20 mouse cellular contexts compared by ENCODE assay signal in genomic region chr10:18525311-18525710, GRCm38 (mm10). TPM values are rescaled to one million over a fixed set of nuclear protein-coding genes. Genes with fewer than 3 reads are reported as not detected.
DNase-seq lines count a peak whose midpoint lies in the region; ATAC-seq and TF ChIP-seq lines count a peak whose summit lies in the region.
"Had no signal": no experiment of that assay in that cellular context is flagged by ENCODE, and none has a peak within 500 bp of the region (broad histone marks: within the 10 kb centered on the region; RNA-seq: fewer than 3 reads in every experiment).

No protein-coding gene starts in this region.

- H3K4me3 ChIP-seq in forebrain, embryonic 13.5 days: no peak overlapping the region
- H3K4me3 ChIP-seq in forebrain, embryonic 10.5 days: no peak overlapping the region
- H3K4me3 ChIP-seq in layer of hippocampus, adult 2 months: peak overlapping the region; percentile 61
- H3K4me3 ChIP-seq in hindbrain, postnatal 0 days (ENCODE audit: low read length): no peak overlapping the region
- H3K4me3 ChIP-seq: forebrain, embryonic 12.5 days; myocyte; stomach, embryonic 15.5 days had no signal

- peaks cover 27% of the 10 kb centered on the region for H3K36me3 ChIP-seq in forebrain, embryonic 13.5 days (ENCODE audit: poor library complexity, severe bottlenecking)
- H3K36me3 ChIP-seq in forebrain, embryonic 10.5 days (replicated peaks): peaks cover 54% of the 10 kb centered on the region
- H3K36me3 ChIP-seq in hindbrain, postnatal 0 days (ENCODE audit: insufficient read depth, low read length): peaks cover 9% of the 10 kb centered on the region; the same call in 1 of the 2 replicates
- H3K36me3 ChIP-seq: stomach, embryonic 15.5 days had no signal

- no peak for TF ChIP-seq CTCF in layer of hippocampus, adult 2 months (conservative IDR thresholded peaks at IDR 0.05)
- no peak for TF ChIP-seq CTCF in hindbrain, postnatal 0 days (IDR thresholded peaks at IDR 0.05; ENCODE audit: low read depth)

- no peak for ATAC-seq in forebrain, embryonic 13.5 days
- no peak for ATAC-seq in hindbrain, postnatal 0 days
- no peak for ATAC-seq in megakaryocyte-erythroid progenitor cell, adult 5-6 weeks (replicated peaks; ENCODE audit: low FRiP score, low TSS enrichment, poor library complexity, severe bottlenecking)

- peaks cover 38% of the 10 kb centered on the region for H3K4me1 ChIP-seq in forebrain, embryonic 13.5 days
- H3K4me1 ChIP-seq in forebrain, embryonic 10.5 days: peaks cover 23% of the 10 kb centered on the region
- 0 out of 2 replicates have a peak, but pooled peaks cover 12% of the 10 kb centered on the region for H3K4me1 ChIP-seq in hindbrain, postnatal 0 days (ENCODE audit: insufficient read depth, low read length)

- no peaks in the 10 kb centered on the region for H3K9me3 ChIP-seq in forebrain, embryonic 13.5 days (replicated peaks)
- no peaks in the 10 kb centered on the region for H3K9me3 ChIP-seq in forebrain, embryonic 10.5 days
- no peaks in the 10 kb centered on the region for H3K9me3 ChIP-seq in hindbrain, postnatal 0 days (ENCODE audit: low read length)
- H3K9me3 ChIP-seq: forebrain, embryonic 12.5 days; stomach, embryonic 15.5 days had no signal

- H3K9ac ChIP-seq in forebrain, embryonic 13.5 days: no peak overlapping the region
- H3K9ac ChIP-seq in hindbrain, postnatal 0 days (replicated peaks; ENCODE audit: low read length): no peak overlapping the region
- H3K9ac ChIP-seq: forebrain, embryonic 12.5 days; stomach, embryonic 15.5 days had no signal

- 82% methylated on average over 15 of the region's 15 CpGs for WGBS in forebrain, embryonic 13.5 days
- WGBS in forebrain, embryonic 10.5 days: 79% methylated on average over 15 of the region's 15 CpGs
- WGBS in hindbrain, postnatal 0 days: 62% methylated on average over 15 of the region's 15 CpGs

- no peak overlapping the region for H3K4me2 ChIP-seq in forebrain, embryonic 13.5 days
- no peak overlapping the region for H3K4me2 ChIP-seq in hindbrain, postnatal 0 days (ENCODE audit: low read depth, low read length)
- H3K4me2 ChIP-seq: forebrain, embryonic 12.5 days; liver, embryonic 11.5 days; stomach, embryonic 15.5 days had no signal

- no peaks in the 10 kb centered on the region for H3K27me3 ChIP-seq in forebrain, embryonic 13.5 days
- H3K27me3 ChIP-seq in forebrain, embryonic 10.5 days (ENCODE audit: poor library complexity, severe bottlenecking): no peaks in the 10 kb centered on the region
- H3K27me3 ChIP-seq in hindbrain, postnatal 0 days (ENCODE audit: insufficient read depth, low read length): no peaks in the 10 kb centered on the region
- H3K27me3 ChIP-seq: stomach, embryonic 15.5 days had no signal

- no peak for DNase-seq in forebrain, embryonic 10.5 days (ENCODE audit: extremely low spot score, low spot score)
- DNase-seq in layer of hippocampus, adult 2 months (ENCODE audit: low spot score in 2 of 2): no peak
- DNase-seq in layer of hippocampus, adult 9-11 months: no peak
- peak; percentile 48 for DNase-seq in cerebellum, adult 9-10 months
- no peak for DNase-seq in hindbrain, postnatal 0 days (ENCODE audit: low spot score)
- DNase-seq: adrenal gland, postnatal 14 days; kidney, adult 2 months; lung, adult 18-20 months; lung, postnatal 14 days; midbrain, embryonic 14.5 days; right cerebral cortex, postnatal 14 days; thymus, postnatal 14 days had no signal

- 0 out of 2 replicates have a peak overlapping the region, but pooled peaks have one; percentile 72 for H3K27ac ChIP-seq in forebrain, embryonic 13.5 days
- H3K27ac ChIP-seq in forebrain, embryonic 10.5 days: no peak overlapping the region
- peak overlapping the region; percentile 91 for H3K27ac ChIP-seq in layer of hippocampus, adult 2 months
- peak overlapping the region; percentile 68 for H3K27ac ChIP-seq in hindbrain, postnatal 0 days
- H3K27ac ChIP-seq: forebrain, embryonic 12.5 days; stomach, embryonic 15.5 days had no signal

RNA-seq across cellular contexts. Expression of gene Hebp2, which starts 20.6 kb away (rescaled TPM):
- polyA plus RNA-seq in forebrain, embryonic 13.5 days (2015; fragmentation: Nextera tagmentation; extraction: Ambion mirVana): 5.3 and 5.7 TPM in 2 replicates
- polyA plus RNA-seq in forebrain, embryonic 10.5 days (2016; fragmentation: Nextera tagmentation; extraction: Ambion mirVana): 14.9 and 15.7 TPM in 2 replicates
- 1 to 10 TPM; 2.7 to 2.8 TPM for total RNA-seq in layer of hippocampus, adult 2 months (2021)
- total RNA-seq in hindbrain, postnatal 0 days (2014; rRNA removed): 4.9 and 5.1 TPM in 2 replicates
- polyA plus RNA-seq in hindbrain, postnatal 0 days (2015; fragmentation: Nextera tagmentation; extraction: Ambion mirVana): 14.9 and 15.3 TPM in 2 replicates
- not detected in 2 replicates for total RNA-seq in megakaryocyte-erythroid progenitor cell, adult 5-6 weeks (2014; fragmentation: Nextera tagmentation)
- total RNA-seq in megakaryocyte-erythroid progenitor cell, adult 5-6 weeks (2017): not detected in 2 replicates
- total RNA-seq: MEL; neutrophil, adult 5-6 weeks had no signal
